Mouse (Mus musculus) midbrain, embryonic 13.5 days (tissue): ENCODE measurements around the gene Tnfaip1. TPM values are rescaled to one million over a fixed set of nuclear protein-coding genes. Genes with fewer than 3 reads are reported as not detected.
"Not testable (repeated sequence)": the region's sequence is repeated elsewhere in the genome, so short reads cannot be mapped to it uniquely, and the experiment has no call there.

Experiments used
- ATAC-seq: fragments of 200-750 bp; cut with Nextera tagmentation; 2 replicates; pipeline ENCODE4 v1.8.0; 2017; ENCODE audit warnings: mild to moderate bottlenecking, moderate TSS enrichment, moderate library complexity
- H3K27ac ChIP-seq: fragments of 300-500 bp; sonication (generic); 2 replicates; pipeline ENCODE4 v1.5.1; 2015; ENCODE audit warnings: inconsistent platforms, mild to moderate bottlenecking, moderate library complexity
- H3K27me3 ChIP-seq: fragments of 300-500 bp; sonication (generic); 2 replicates; pipeline ENCODE4 v1.6.1; 2015; ENCODE audit warnings: mild to moderate bottlenecking, inconsistent platforms
- H3K36me3 ChIP-seq: fragments of 300-500 bp; sonication (generic); 2 replicates; pipeline ENCODE4 v1.6.1; 2015; ENCODE audit warnings: mild to moderate bottlenecking, inconsistent platforms
- H3K4me1 ChIP-seq: fragments of 300-500 bp; sonication (generic); replicated peaks from 2 replicates; pipeline ENCODE4 v1.6.1; 2015; ENCODE audit warnings: inconsistent platforms
- H3K4me2 ChIP-seq: fragments of 300-500 bp; sonication (generic); replicated peaks from 2 replicates; pipeline ENCODE4 v1.6.1; 2015; ENCODE audit warnings: moderate library complexity, mild to moderate bottlenecking, inconsistent platforms
- H3K4me3 ChIP-seq: fragments of 300-500 bp; sonication (generic); replicated peaks from 2 replicates; pipeline ENCODE4 v1.5.1; 2015; ENCODE audit warnings: mild to moderate bottlenecking, inconsistent platforms
- H3K9ac ChIP-seq: fragments of 300-500 bp; sonication (generic); replicated peaks from 2 replicates; pipeline ENCODE4 v1.6.1; 2015; ENCODE audit warnings: mild to moderate bottlenecking, inconsistent platforms
- H3K9me3 ChIP-seq: fragments of 300-500 bp; sonication (generic); 2 replicates; pipeline ENCODE4 v1.6.1; 2016; ENCODE audit warnings: mild to moderate bottlenecking, inconsistent platforms
- WGBS: fragments of 180-500 bp; shearing (Covaris S2); methylation state at CpG from one replicate; pipeline ENCODE4 v1.1.7; 2015; 5-methylcytosine and 5-hydroxymethylcytosine counted together
- polyA plus RNA-seq: library from polyadenylated mRNA; unstranded; fragments of >200 nt; fragmentation: Nextera tagmentation; extraction: Ambion mirVana; gene quantifications from 2 replicates; pipeline ENCODE4 v1.2.1, GENCODE M21; 2015

Gene Tnfaip1
- polyA plus RNA-seq = 55.0 and 58.8 TPM in 2 replicates

DNA sequence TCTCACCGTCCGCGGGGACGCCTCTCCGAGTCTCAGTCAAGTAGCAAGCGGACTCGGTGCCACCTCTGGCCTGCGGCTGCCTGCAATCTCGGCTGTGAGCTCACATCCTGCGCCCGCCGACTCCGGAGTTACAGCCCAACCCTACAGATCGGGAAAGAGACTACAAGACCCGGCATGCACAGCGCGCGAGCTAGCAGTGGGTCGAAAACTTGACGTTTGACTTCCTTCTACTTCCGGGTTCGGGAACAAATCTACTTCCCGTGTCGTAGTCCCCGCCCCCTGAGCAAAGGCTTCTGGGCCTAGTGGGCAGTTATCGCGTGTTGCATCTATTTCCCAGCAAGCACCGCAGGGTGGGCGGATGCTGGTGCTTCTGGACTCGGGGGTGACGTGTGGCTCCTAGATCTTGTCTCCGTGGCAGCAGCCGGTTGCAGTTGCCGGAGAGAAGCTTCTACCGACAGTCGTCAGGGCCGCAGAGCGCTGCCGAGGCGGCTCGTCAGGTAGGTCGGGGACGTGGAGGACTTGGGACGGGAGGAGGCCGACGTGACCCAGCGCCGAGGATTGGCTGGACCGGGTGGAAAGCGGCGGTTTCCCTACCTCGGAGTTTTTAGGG, at the start of gene Tnfaip1, which contains the start of gene Ift20:
TSS of gene Tnfaip1 (minus strand) at position 253 of the 610 bp plus-strand sequence.
TSS of gene Ift20 (plus strand) at position 282 of the 610 bp plus-strand sequence.
- peaks cover 28% of the 10 kb centered on the region for H3K36me3 ChIP-seq
- H3K9me3 ChIP-seq = no peaks in the 10 kb centered on the region
- no peaks in the 10 kb centered on the region for H3K27me3 ChIP-seq
- peak within 1 kb of the TSS; percentile 90 for H3K9ac ChIP-seq
- H3K4me1 ChIP-seq = peaks cover 32% of the 10 kb centered on the region
- peak; percentile 99 for ATAC-seq
- peak within 1 kb of the TSS; percentile 89 for H3K4me2 ChIP-seq
- H3K27ac ChIP-seq = peak within 1 kb of the TSS; percentile 92
- H3K4me3 ChIP-seq = peak within 1 kb of the TSS; percentile 79
- under 1% methylated on average over 52 of the region's 52 CpGs for WGBS

DNA sequence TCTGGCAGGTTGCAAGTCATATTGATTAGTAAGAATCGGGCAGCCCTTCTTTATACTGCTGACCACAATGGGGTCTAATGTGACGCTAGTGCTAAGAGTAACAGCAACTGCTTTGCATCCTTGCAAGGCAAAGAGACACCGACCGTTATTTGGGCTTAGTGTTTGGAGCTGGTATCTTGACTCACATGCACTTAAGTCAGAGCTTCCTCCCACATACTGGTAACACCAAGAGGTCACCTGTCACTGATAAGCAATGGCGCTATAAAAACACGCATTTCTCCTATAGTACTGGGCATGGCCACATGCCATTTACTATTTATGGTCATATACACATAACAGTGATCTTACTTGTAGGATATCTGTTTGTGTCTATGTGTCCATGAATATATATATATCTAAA, 46.7 kb upstream of the Tnfaip1 start:
- no peaks in the 10 kb centered on the region for H3K4me1 ChIP-seq
- peaks cover 60% of the 10 kb centered on the region for H3K36me3 ChIP-seq
- H3K27me3 ChIP-seq = no peaks in the 10 kb centered on the region
- H3K9ac ChIP-seq = no peak overlapping the region
- 95% methylated on average over 6 of the region's 6 CpGs for WGBS
- no peak overlapping the region for H3K4me2 ChIP-seq
- no peak for ATAC-seq
- H3K4me3 ChIP-seq = no peak overlapping the region
- no peak overlapping the region for H3K27ac ChIP-seq
- H3K9me3 ChIP-seq = no peaks in the 10 kb centered on the region

DNA sequence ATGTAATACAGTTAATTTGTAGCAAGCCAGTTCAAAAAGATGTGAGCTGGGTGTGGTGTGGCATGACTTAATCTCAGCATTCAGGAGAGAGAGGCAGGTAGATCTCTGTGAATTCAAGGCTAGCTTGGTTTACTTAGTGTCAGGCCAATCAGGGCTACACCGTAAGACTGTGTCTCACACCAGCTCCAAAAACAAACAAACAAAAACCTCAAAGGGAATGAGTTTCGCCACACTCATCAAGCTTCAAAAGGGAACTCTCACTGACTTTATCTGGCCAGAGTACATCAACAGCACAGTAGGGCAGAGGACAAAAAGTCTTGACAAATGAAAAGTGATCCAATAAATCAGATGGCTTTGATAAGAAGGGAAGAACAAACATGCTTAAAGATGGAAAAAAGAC, 38.8 kb upstream of the Tnfaip1 start:
- Histone ChIP-seq H3K4me1 (no peaks in the 10 kb centered on the region), H3K4me2 (no peak overlapping the region), H3K27ac (no peak overlapping the region), H3K9ac (no peak overlapping the region), H3K9me3 (no peaks in the 10 kb centered on the region), H3K27me3 (no peaks in the 10 kb centered on the region), H3K36me3 (peaks cover 59% of the 10 kb centered on the region), H3K4me3 (no peak overlapping the region)
- 81% methylated on average over 2 of the region's 2 CpGs for WGBS
- no peak for ATAC-seq

DNA sequence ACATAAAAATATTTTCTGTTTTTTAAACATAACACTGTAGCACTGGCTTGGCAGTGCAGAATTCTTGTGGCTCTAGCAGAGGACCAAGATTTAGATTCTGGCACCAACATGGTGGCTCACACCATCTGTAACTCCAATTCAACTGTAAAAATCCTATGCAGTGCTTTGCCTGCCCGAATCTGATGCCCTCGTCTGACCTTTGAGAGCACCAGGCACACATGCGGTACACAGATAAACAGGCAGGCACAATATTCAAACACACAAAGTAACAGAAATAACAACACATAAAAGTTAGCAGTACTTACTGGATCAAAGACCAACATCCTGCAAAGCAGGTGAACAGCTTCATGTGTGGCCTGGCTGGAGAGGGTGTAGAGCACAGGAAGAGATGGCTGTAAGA, 38.4 kb upstream of the Tnfaip1 start:
- whole genome bisulfite sequencing = 97% methylated on average over 3 of the region's 3 CpGs
- H3K4me3 ChIP-seq = no peak overlapping the region
- H3K9me3 ChIP-seq = no peaks in the 10 kb centered on the region
- H3K9ac ChIP-seq = no peak overlapping the region
- H3K27me3 ChIP-seq = no peaks in the 10 kb centered on the region
- H3K4me1 ChIP-seq = no peaks in the 10 kb centered on the region
- peaks cover 56% of the 10 kb centered on the region for H3K36me3 ChIP-seq
- no peak overlapping the region for H3K27ac ChIP-seq
- no peak overlapping the region for H3K4me2 ChIP-seq
- no peak for ATAC-seq

DNA sequence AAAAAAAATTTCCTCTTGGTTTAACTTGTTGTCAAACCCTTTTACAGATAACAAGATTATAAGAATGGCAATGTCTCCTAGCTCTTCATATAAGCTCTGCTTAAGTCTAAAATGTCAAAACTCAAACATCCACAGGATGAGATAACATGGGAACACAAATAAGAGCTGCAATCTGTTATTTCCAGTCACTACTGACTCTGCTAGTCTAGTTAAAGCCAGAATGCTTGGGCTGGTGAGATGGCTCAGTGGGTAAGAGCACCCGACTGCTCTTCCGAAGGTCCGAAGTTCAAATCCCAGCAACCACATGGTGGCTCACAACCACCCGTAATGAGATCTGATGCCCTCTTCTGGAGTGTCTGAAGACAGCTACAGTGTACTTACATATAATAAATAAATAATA, 37.9 kb upstream of the Tnfaip1 start:
- not testable (repeated sequence) for ATAC-seq, H3K4me3 ChIP-seq, H3K4me1 ChIP-seq, H3K27ac ChIP-seq, H3K27me3 ChIP-seq, H3K4me2 ChIP-seq, H3K9me3 ChIP-seq, H3K9ac ChIP-seq
- WGBS = 99% methylated on average over 3 of the region's 4 CpGs
- peaks cover 61% of the 10 kb centered on the region for H3K36me3 ChIP-seq

DNA sequence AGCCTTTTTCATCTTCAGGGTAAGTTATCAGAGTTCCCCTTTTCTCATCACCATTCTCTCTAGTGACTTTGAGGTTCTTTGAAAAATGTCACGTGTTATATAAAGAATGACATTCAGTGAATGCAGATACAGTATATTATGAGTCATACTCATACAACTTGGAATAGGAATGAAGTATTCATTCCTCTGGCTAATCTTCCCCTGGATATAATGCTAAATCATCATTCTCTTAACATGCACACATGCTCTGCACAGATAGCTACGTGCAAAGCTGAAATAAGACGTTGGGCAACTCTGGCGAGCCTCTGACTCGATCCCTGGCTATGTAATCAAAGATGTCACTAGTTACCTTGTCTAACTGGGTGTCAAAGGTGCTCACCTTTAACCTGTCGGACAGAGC, 35.7 kb upstream of the Tnfaip1 start:
- no peak for ATAC-seq
- H3K27ac ChIP-seq = no peak overlapping the region
- H3K9me3 ChIP-seq = no peaks in the 10 kb centered on the region
- H3K4me1 ChIP-seq = no peaks in the 10 kb centered on the region
- no peak overlapping the region for H3K4me2 ChIP-seq
- H3K4me3 ChIP-seq = no peak overlapping the region
- 93% methylated on average over 6 of the region's 6 CpGs for WGBS
- H3K36me3 ChIP-seq = peaks cover 51% of the 10 kb centered on the region
- H3K9ac ChIP-seq = no peak overlapping the region
- no peaks in the 10 kb centered on the region for H3K27me3 ChIP-seq

DNA sequence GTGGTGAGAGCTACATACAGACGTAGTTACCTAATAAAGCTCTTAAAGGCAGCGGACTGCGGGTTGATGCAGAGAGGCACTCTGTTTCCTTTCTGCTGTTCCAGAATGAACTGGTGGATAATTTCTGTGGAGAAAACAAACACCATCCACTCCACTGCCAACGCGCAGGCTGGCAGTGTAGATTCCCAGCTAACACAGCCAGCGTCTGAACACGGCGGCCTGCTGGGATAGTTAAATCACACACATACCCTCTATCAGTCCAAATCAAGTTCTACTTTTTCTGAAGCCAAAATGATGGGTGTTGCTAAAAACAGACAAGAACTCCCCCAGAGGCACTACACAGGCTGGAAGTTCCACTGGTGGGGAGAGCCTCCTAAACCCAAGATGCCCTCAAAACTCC, 35.3 kb upstream of the Tnfaip1 start:
- ATAC-seq = no peak
- Histone ChIP-seq H3K36me3 (peaks cover 52% of the 10 kb centered on the region), H3K4me3 (no peak overlapping the region), H3K27me3 (no peaks in the 10 kb centered on the region), H3K4me2 (no peak overlapping the region), H3K9me3 (no peaks in the 10 kb centered on the region), H3K27ac (no peak overlapping the region), H3K4me1 (no peaks in the 10 kb centered on the region), H3K9ac (no peak overlapping the region)
- 93% methylated on average over 8 of the region's 8 CpGs for WGBS

DNA sequence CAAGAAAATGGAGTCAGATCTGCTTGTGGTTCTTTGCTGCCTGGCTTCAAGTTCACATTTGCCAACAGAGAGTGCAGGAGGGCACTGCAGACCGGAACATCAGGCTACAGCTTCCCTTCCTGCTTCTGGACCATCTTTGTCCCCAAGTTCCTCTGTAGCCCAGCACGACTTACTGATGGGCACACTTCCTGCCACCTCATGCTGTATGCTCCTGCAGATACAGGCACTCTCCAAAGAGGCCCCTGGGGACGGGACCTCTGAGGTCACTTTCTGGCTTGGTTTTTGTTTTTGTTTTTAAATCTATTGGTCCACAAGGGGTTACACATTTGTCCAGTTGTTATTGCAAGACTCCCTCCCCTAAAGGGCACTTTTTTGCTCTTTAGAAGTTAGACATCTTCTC, 33.7 kb upstream of the Tnfaip1 start:
- no peaks in the 10 kb centered on the region for H3K4me1 ChIP-seq
- H3K9ac ChIP-seq = no peak overlapping the region
- 76% methylated on average over 3 of the region's 3 CpGs for WGBS
- H3K4me2 ChIP-seq = no peak overlapping the region
- H3K9me3 ChIP-seq = no peaks in the 10 kb centered on the region
- peaks cover 57% of the 10 kb centered on the region for H3K36me3 ChIP-seq
- H3K4me3 ChIP-seq = no peak overlapping the region
- H3K27ac ChIP-seq = no peak overlapping the region
- ATAC-seq = no peak
- H3K27me3 ChIP-seq = no peaks in the 10 kb centered on the region

DNA sequence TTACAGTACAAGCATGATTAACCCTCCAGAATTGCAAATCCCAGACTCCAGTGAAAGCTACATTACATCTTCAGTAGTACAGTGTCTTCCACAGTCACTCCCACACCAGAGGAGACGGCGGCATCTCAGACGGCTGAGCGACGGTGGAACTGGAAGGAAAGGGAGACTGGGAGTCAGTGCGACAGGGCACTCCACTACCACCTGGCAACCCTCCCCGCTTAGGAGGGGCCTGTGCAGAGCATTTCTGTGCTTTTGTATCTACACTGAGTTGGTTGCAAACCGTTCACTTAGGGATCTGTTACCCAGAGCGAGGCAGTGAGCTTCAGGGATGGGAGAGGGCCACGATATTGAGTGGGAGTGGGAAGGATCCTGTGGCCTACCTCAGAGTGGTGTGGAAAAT, 32.7 kb upstream of the Tnfaip1 start:
- ATAC-seq = no peak
- Histone ChIP-seq H3K9ac (no peak overlapping the region), H3K36me3 (peaks cover 53% of the 10 kb centered on the region), H3K4me1 (no peaks in the 10 kb centered on the region), H3K4me3 (no peak overlapping the region), H3K27ac (no peak overlapping the region), H3K27me3 (no peaks in the 10 kb centered on the region), H3K4me2 (no peak overlapping the region), H3K9me3 (no peaks in the 10 kb centered on the region)
- WGBS = 90% methylated on average over 10 of the region's 10 CpGs

DNA sequence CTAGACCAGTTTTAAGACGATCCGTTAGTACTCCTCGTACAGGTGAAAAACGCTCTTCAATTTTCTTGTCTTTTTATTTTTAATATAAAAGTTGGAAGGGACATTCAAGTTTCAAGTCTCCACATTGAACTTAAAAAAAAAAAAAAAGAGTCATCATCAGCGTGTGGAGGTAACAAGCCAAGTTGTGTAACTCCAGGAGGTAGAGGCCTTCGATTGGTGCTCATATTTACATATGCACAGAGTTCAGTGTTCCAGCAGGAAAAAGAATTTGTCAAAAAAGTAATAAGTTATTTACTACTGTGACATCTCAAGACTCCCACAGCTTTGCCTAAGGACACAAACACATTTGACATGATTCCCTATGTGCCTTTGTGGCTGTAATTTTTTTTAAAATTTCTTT, 31.5 kb upstream of the Tnfaip1 start:
- H3K9me3 ChIP-seq = no peaks in the 10 kb centered on the region
- no peaks in the 10 kb centered on the region for H3K27me3 ChIP-seq
- 97% methylated on average over 6 of the region's 6 CpGs for WGBS
- no peak overlapping the region for H3K9ac ChIP-seq
- no peak overlapping the region for H3K4me3 ChIP-seq
- no peak overlapping the region for H3K27ac ChIP-seq
- no peak for ATAC-seq
- no peak overlapping the region for H3K4me2 ChIP-seq
- no peaks in the 10 kb centered on the region for H3K4me1 ChIP-seq
- H3K36me3 ChIP-seq = peaks cover 46% of the 10 kb centered on the region

DNA sequence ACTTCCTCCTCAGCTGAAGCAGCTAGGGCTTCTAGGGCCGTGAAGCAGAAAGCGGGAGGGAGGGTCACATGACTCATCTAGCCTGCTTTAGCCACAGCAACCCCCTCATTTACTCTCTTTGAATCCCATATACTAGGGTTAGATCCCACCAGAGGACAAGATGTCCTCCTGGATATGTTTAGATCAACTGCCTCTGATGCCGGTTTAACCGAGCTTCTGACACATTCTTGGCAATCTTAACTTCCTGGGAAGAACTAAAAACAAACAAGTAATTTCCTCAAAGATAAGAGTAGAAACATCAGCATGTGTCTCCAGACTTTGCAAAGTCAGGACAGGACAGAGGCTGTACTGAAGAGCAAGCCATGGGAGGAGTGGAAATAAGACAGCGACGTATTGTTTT, 30.6 kb upstream of the Tnfaip1 start:
- Histone ChIP-seq H3K4me3 (no peak overlapping the region), H3K27ac (no peak overlapping the region), H3K9me3 (no peaks in the 10 kb centered on the region), H3K36me3 (peaks cover 39% of the 10 kb centered on the region), H3K27me3 (no peaks in the 10 kb centered on the region), H3K9ac (no peak overlapping the region), H3K4me1 (no peaks in the 10 kb centered on the region), H3K4me2 (no peak overlapping the region)
- 91% methylated on average over 6 of the region's 6 CpGs for WGBS
- ATAC-seq = no peak

DNA sequence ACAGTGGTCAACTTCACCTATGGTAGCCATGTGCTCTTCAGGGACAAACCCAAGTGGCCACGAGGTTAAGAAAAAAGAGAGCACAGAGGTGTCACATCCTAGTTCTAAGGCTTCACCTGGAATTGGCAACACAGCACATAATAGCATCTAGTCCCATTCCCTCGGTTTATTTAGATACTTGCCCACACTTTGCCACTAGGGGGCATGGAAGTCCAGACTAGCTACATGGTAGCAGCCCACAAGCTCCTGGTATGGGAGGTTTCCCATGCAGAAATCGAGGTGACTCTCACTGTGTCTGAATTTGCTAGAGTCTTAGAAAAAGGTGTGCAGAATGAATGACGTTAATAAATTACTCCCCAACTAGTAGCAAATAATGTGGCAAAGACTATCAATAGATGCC, 24.3 kb upstream of the Tnfaip1 start:
- Histone ChIP-seq H3K36me3 (peaks cover 2% of the 10 kb centered on the region; the same call in 1 of the 2 replicates), H3K9ac (no peak overlapping the region), H3K4me2 (no peak overlapping the region), H3K27me3 (no peaks in the 10 kb centered on the region), H3K4me1 (0 out of 2 replicates have a peak, but pooled peaks cover 2% of the 10 kb centered on the region), H3K4me3 (no peak overlapping the region), H3K9me3 (no peaks in the 10 kb centered on the region), H3K27ac (no peak overlapping the region)
- peak; percentile 78 for ATAC-seq
- 26% methylated on average over 4 of the region's 4 CpGs for WGBS

DNA sequence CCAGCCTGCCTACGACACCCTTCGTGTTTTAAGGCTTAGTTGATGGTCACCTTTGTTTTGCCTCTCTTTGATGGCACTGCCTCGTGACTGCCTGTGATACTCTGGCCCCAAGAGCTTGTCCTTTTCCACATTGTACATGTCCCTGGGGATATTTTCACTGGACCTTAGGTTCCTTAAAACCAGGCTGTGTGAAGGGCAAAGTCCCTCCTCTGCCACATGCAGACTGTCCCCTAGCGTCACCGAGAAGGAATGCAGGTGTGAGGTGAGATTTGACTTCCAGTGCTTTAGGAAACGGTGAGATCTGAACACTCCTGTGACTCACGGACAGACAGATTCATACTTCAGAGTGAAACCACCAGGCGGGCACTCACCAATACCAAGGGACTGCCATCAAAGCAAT, 21.1 kb upstream of the Tnfaip1 start:
- no peaks in the 10 kb centered on the region for H3K9me3 ChIP-seq
- no peak overlapping the region for H3K4me3 ChIP-seq
- no peak overlapping the region for H3K9ac ChIP-seq
- ATAC-seq = no peak
- no peaks in the 10 kb centered on the region for H3K27me3 ChIP-seq
- H3K27ac ChIP-seq = 0 out of 2 replicates have a peak overlapping the region, but pooled peaks have one; percentile 25
- H3K4me1 ChIP-seq = 0 out of 2 replicates have a peak, but pooled peaks cover 2% of the 10 kb centered on the region
- WGBS = 61% methylated on average over 8 of the region's 8 CpGs
- no peak overlapping the region for H3K4me2 ChIP-seq
- no peaks in the 10 kb centered on the region for H3K36me3 ChIP-seq
